Mouse (Mus musculus): ENCODE measurements around the gene Tshz2. TPM values are rescaled to one million over a fixed set of nuclear protein-coding genes. Genes with fewer than 3 reads are reported as not detected.

Tshz2 gene
- polyA plus RNA-seq, 1 experiment from 2014 or later: 32.0 TPM

- Histone ChIP-seq H3K4me3 (ENCODE audit: low read length) (no peak overlapping the region), H3K9me3 (ENCODE audit: control insufficient read depth, low read length) (no peaks in the 10 kb centered on the region), H3K4me1 (ENCODE audit: control insufficient read depth, insufficient read depth, low read depth, low read length) (no peaks in the 10 kb centered on the region), H3K27ac (ENCODE audit: low read depth, low read length) (no peak overlapping the region), H3K27me3 (replicated peaks; ENCODE audit: control insufficient read depth, insufficient read depth, low read length) (no peaks in the 10 kb centered on the region), H3K36me3 (ENCODE audit: control insufficient read depth, insufficient read depth, low read length) (no peaks in the 10 kb centered on the region), H3K9ac (ENCODE audit: low read depth, low read length) (no peak overlapping the region), H3K4me2 (ENCODE audit: low read length) (no peak overlapping the region)
- 89% methylated on average over 3 of the region's 3 CpGs for WGBS
- no peak for ATAC-seq
These were observed 475.0 kb downstream of the Tshz2 start for GRCm38 (mm10) chr2:170107791-170108190.

GRCm38 (mm10) chr2:170109528-170109927, 476.7 kb downstream of the Tshz2 start:
- no peaks in the 10 kb centered on the region for H3K9me3 ChIP-seq (ENCODE audit: control insufficient read depth, low read length)
- 31% methylated on average over 5 of the region's 5 CpGs for WGBS
- no peak overlapping the region for H3K4me3 ChIP-seq (ENCODE audit: low read length)
- no peaks in the 10 kb centered on the region for H3K36me3 ChIP-seq (ENCODE audit: control insufficient read depth, insufficient read depth, low read length)
- no peak for ATAC-seq
- no peaks in the 10 kb centered on the region for H3K27me3 ChIP-seq (replicated peaks; ENCODE audit: control insufficient read depth, insufficient read depth, low read length)
- no peak overlapping the region for H3K27ac ChIP-seq (ENCODE audit: low read depth, low read length)
- no peak overlapping the region for H3K4me2 ChIP-seq (ENCODE audit: low read length)
- no peaks in the 10 kb centered on the region for H3K4me1 ChIP-seq (ENCODE audit: control insufficient read depth, insufficient read depth, low read depth, low read length)
- H3K9ac ChIP-seq (ENCODE audit: low read depth, low read length): no peak overlapping the region

GRCm38 (mm10) chr2:170110306-170110705, 477.5 kb downstream of the Tshz2 start:
- Histone ChIP-seq H3K4me2 (ENCODE audit: low read length) (no peak overlapping the region), H3K4me1 (ENCODE audit: control insufficient read depth, insufficient read depth, low read depth, low read length) (no peaks in the 10 kb centered on the region), H3K9ac (ENCODE audit: low read depth, low read length) (no peak overlapping the region), H3K27ac (ENCODE audit: low read depth, low read length) (no peak overlapping the region), H3K9me3 (ENCODE audit: control insufficient read depth, low read length) (no peaks in the 10 kb centered on the region), H3K27me3 (replicated peaks; ENCODE audit: control insufficient read depth, insufficient read depth, low read length) (no peaks in the 10 kb centered on the region), H3K36me3 (ENCODE audit: control insufficient read depth, insufficient read depth, low read length) (no peaks in the 10 kb centered on the region), H3K4me3 (ENCODE audit: low read length) (no peak overlapping the region)
- ATAC-seq: no peak
- 79% methylated on average over 8 of the region's 8 CpGs for WGBS

GRCm38 (mm10) chr2:170116704-170117281, 484.0 kb downstream of the Tshz2 start:
- Histone ChIP-seq H3K27ac (ENCODE audit: low read depth, low read length) (0 out of 2 replicates have a peak overlapping the region, but pooled peaks have one; percentile 24), H3K4me1 (ENCODE audit: control insufficient read depth, insufficient read depth, low read depth, low read length) (peaks cover 3% of the 10 kb centered on the region; the same call in 1 of the 2 replicates), H3K36me3 (ENCODE audit: control insufficient read depth, insufficient read depth, low read length) (peaks cover 3% of the 10 kb centered on the region; the same call in 1 of the 2 replicates), H3K4me2 (ENCODE audit: low read length) (no peak overlapping the region), H3K27me3 (replicated peaks; ENCODE audit: control insufficient read depth, insufficient read depth, low read length) (no peaks in the 10 kb centered on the region), H3K4me3 (ENCODE audit: low read length) (no peak overlapping the region), H3K9me3 (ENCODE audit: control insufficient read depth, low read length) (no peaks in the 10 kb centered on the region), H3K9ac (ENCODE audit: low read depth, low read length) (no peak overlapping the region)
- ATAC-seq: peak; percentile 51; the same call in 1 of the 2 replicates
- 41% methylated on average over 4 of the region's 4 CpGs for WGBS

GRCm38 (mm10) chr2:170120139-170121027, 487.6 kb downstream of the Tshz2 start:
- Histone ChIP-seq H3K27me3 (replicated peaks; ENCODE audit: control insufficient read depth, insufficient read depth, low read length) (no peaks in the 10 kb centered on the region), H3K36me3 (ENCODE audit: control insufficient read depth, insufficient read depth, low read length) (peaks cover 3% of the 10 kb centered on the region; the same call in 1 of the 2 replicates), H3K27ac (ENCODE audit: low read depth, low read length) (no peak overlapping the region), H3K4me2 (ENCODE audit: low read length) (no peak overlapping the region), H3K4me1 (ENCODE audit: control insufficient read depth, insufficient read depth, low read depth, low read length) (peaks cover 3% of the 10 kb centered on the region), H3K9me3 (ENCODE audit: control insufficient read depth, low read length) (no peaks in the 10 kb centered on the region), H3K4me3 (ENCODE audit: low read length) (no peak overlapping the region), H3K9ac (ENCODE audit: low read depth, low read length) (no peak overlapping the region)
- WGBS: 86% methylated on average over 19 of the region's 19 CpGs
- ATAC-seq: no peak

Other genes starting within 250 kb of the Tshz2 start
- not detected in 2 replicates for gene Gm11011, start 45.3 kb upstream of the Tshz2 start, polyA plus RNA-seq (2015; fragmentation: Nextera tagmentation; extraction: Ambion mirVana)